Mouse (Mus musculus): ENCODE results near the gene Rasl11a. TPM values are rescaled to one million over a fixed set of nuclear protein-coding genes. Genes with fewer than 3 reads are reported as not detected.
"Not testable (repeated sequence)": the region's sequence is repeated elsewhere in the genome, so short reads cannot be mapped to it uniquely, and the experiment has no call there.

Rasl11a gene
- total and polyA plus RNA-seq, 2 experiments from 2014 or later, result 7.7 to 18.8 TPM

DNA sequence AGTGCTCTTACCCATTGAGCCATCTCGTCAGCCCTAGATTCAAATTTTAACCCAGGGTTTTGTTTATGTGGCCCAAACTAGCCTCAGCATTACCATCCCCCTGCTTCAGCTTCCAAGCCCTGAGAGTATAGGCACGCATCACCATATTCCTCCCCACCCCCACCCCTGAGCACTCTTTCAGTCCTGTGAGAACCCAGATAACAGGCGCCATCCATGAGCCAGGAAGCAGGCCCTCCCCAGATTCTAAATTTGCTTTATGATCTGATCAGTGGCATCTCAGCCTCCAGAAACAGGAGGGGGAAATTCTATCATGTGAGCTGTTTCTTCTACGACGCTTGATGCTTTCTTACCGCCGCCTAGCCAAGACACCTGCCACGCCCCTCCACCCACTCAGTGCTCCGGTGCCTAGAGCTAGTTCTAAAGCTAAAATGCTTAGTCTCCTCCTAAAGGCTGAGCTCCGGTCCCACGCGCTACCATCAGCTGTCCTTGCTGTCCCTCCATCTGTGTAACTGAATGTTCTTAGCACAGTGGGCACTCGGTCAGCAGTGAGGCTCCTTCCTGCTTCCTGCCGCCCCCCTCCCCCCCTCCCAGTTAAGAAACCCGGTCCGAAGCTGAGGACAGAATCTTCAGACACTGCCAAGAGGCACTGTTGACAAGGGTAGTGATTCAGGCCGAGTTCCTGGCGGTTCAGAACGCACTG, 22.5 kb downstream of the Rasl11a start:
- H3K9ac ChIP-seq (replicated peaks; ENCODE audit: low read depth, low read length), result no peak overlapping the region; the same call in 1 of the 2 replicates
- TF ChIP-seq EP300 (IDR thresholded peaks at IDR 0.05; ENCODE audit: low read depth), result no peak
- TF ChIP-seq CTCF (IDR thresholded peaks at IDR 0.05; ENCODE audit: low read depth), result no peak
- no peaks in the 10 kb centered on the region; the same call in 1 of the 2 replicates for H3K4me1 ChIP-seq (ENCODE audit: control insufficient read depth, insufficient read depth)
- 2% methylated on average over 18 of the region's 19 CpGs for WGBS
- H3K27me3 ChIP-seq (ENCODE audit: control insufficient read depth, insufficient read depth, low read length), result no peaks in the 10 kb centered on the region
- H3K4me3 ChIP-seq (ENCODE audit: low read depth, low read length), result peak overlapping the region; percentile 15
- H3K27ac ChIP-seq (ENCODE audit: low read depth), result peak overlapping the region; percentile 52; the same call in 1 of the 2 replicates
- H3K9me3 ChIP-seq (replicated peaks; ENCODE audit: control insufficient read depth, low read length), result no peaks in the 10 kb centered on the region
- DNase-seq (ENCODE audit: low spot score) (peak; percentile 19), ATAC-seq (ENCODE audit: insufficient read depth, low read depth) (peak; percentile 71)
- peak overlapping the region; percentile 58 for H3K4me2 ChIP-seq (ENCODE audit: low read depth, low read length)
- no peaks in the 10 kb centered on the region for H3K36me3 ChIP-seq (replicated peaks; ENCODE audit: control insufficient read depth, insufficient read depth, low read length)

DNA sequence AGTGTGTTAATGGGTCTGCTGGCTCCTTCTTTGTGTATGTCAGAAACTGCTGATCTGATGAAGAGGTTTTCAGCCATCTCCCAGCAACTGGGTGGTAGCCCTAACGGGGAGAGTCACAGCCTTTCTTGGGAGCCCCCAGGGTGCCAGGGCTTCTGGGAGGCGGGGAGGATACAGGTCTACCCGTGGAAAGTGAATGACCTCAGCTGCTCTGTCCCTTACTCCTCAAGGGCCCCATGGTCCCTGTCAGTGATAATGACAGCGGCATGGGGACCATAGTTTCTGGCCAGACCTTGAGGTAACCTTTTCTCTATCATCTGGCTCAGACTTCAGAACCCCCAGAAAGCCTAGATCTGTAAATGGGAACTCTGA, 23.1 kb downstream of the Rasl11a start:
- Histone ChIP-seq H3K4me1 (ENCODE audit: control insufficient read depth, insufficient read depth) (no peaks in the 10 kb centered on the region; the same call in 1 of the 2 replicates), H3K27ac (ENCODE audit: low read depth) (peak overlapping the region; percentile 52; the same call in 1 of the 2 replicates), H3K36me3 (replicated peaks; ENCODE audit: control insufficient read depth, insufficient read depth, low read length) (no peaks in the 10 kb centered on the region), H3K9ac (replicated peaks; ENCODE audit: low read depth, low read length) (no peak overlapping the region), H3K4me2 (ENCODE audit: low read depth, low read length) (peak overlapping the region; percentile 58; the same call in 1 of the 2 replicates), H3K27me3 (ENCODE audit: control insufficient read depth, insufficient read depth, low read length) (no peaks in the 10 kb centered on the region), H3K4me3 (ENCODE audit: low read depth, low read length) (0 out of 2 replicates have a peak overlapping the region, but pooled peaks have one; percentile 15), H3K9me3 (replicated peaks; ENCODE audit: control insufficient read depth, low read length) (no peaks in the 10 kb centered on the region)
- TF ChIP-seq EP300 (IDR thresholded peaks at IDR 0.05; ENCODE audit: low read depth), result no peak
- TF ChIP-seq CTCF (IDR thresholded peaks at IDR 0.05; ENCODE audit: low read depth), result no peak
- ATAC-seq (ENCODE audit: insufficient read depth, low read depth) (peak; percentile 11; the same call in 1 of the 2 replicates), DNase-seq (ENCODE audit: low spot score) (no peak)
- WGBS, result 6% methylated on average over 4 of the region's 4 CpGs

DNA sequence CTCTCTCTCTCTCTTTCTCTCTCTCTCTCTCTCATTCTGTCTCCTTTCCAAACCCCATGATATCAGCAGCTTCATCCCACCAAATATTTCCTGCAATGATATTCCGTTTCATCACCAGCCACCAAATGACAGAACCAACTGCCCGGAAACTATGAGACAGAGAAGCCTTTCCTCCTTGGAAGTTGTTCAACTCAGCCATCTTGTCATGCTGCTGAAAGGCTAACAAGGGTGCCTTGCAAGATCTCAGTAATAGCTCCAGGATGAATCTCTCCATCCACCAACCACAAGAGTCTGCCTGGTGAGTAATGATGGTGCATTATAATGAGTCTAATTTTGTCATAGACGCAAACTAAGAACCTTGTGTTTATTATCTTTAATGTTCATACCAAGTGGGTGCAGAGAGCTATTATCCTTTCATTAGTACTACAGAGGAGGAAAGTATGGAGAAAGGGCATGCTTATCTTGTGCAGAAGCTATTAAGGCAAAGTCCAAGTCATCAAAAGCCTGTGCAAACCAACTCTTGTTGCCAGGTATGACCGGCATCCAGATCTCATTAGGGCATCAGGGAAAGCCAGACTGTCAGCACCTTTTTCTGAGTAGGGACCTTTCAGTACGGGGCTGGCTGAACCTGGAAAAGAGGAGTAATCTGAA, 28.2 kb downstream of the Rasl11a start:
- DNase-seq (ENCODE audit: low spot score) (no peak), ATAC-seq (ENCODE audit: insufficient read depth, low read depth) (no peak)
- no peaks in the 10 kb centered on the region for H3K9me3 ChIP-seq (replicated peaks; ENCODE audit: control insufficient read depth, low read length)
- H3K4me3 ChIP-seq (ENCODE audit: low read depth, low read length), result no peak overlapping the region
- TF ChIP-seq CTCF (IDR thresholded peaks at IDR 0.05; ENCODE audit: low read depth) (no peak), EP300 (IDR thresholded peaks at IDR 0.05; ENCODE audit: low read depth) (no peak)
- no peak overlapping the region for H3K9ac ChIP-seq (replicated peaks; ENCODE audit: low read depth, low read length)
- no peak overlapping the region for H3K4me2 ChIP-seq (ENCODE audit: low read depth, low read length)
- no peak overlapping the region for H3K27ac ChIP-seq (ENCODE audit: low read depth)
- WGBS, result 60% methylated on average over 5 of the region's 5 CpGs
- no peaks in the 10 kb centered on the region for H3K4me1 ChIP-seq (ENCODE audit: control insufficient read depth, insufficient read depth)
- H3K27me3 ChIP-seq (ENCODE audit: control insufficient read depth, insufficient read depth, low read length), result no peaks in the 10 kb centered on the region
- H3K36me3 ChIP-seq (replicated peaks; ENCODE audit: control insufficient read depth, insufficient read depth, low read length), result no peaks in the 10 kb centered on the region

DNA sequence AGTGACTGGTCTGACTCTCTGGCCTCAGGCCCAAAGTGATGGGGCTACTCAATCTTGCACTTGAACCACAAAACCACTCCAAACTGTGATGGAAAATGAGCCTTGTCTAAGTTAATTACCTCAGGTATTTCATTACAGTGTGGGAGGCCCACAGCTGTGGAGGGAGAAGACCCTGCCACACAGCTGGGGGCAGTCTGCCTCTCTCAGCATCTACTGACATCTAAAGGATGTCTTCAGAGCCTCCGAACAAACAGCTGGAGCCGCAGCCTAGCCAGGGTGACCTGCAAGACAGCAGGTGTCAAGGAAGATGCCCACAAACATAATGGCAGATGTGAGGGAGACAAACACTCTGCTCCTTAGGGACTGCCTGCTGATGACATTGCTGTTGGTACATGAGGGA, 31.2 kb downstream of the Rasl11a start:
- 0 out of 2 replicates have a peak, but pooled peaks cover 6% of the 10 kb centered on the region for H3K27me3 ChIP-seq (ENCODE audit: control insufficient read depth, insufficient read depth, low read length)
- no peak for ATAC-seq (ENCODE audit: insufficient read depth, low read depth)
- H3K4me1 ChIP-seq (ENCODE audit: control insufficient read depth, insufficient read depth), result no peaks in the 10 kb centered on the region
- TF ChIP-seq CTCF (IDR thresholded peaks at IDR 0.05; ENCODE audit: low read depth) (no peak), EP300 (IDR thresholded peaks at IDR 0.05; ENCODE audit: low read depth) (no peak)
- no peak overlapping the region for H3K9ac ChIP-seq (replicated peaks; ENCODE audit: low read depth, low read length)
- no peak overlapping the region for H3K27ac ChIP-seq (ENCODE audit: low read depth)
- H3K4me3 ChIP-seq (ENCODE audit: low read depth, low read length), result no peak overlapping the region
- DNase-seq (ENCODE audit: low spot score), result no peak
- 80% methylated on average over 2 of the region's 2 CpGs for WGBS
- no peaks in the 10 kb centered on the region for H3K9me3 ChIP-seq (replicated peaks; ENCODE audit: control insufficient read depth, low read length)
- H3K4me2 ChIP-seq (ENCODE audit: low read depth, low read length), result no peak overlapping the region
- no peaks in the 10 kb centered on the region for H3K36me3 ChIP-seq (replicated peaks; ENCODE audit: control insufficient read depth, insufficient read depth, low read length)

DNA sequence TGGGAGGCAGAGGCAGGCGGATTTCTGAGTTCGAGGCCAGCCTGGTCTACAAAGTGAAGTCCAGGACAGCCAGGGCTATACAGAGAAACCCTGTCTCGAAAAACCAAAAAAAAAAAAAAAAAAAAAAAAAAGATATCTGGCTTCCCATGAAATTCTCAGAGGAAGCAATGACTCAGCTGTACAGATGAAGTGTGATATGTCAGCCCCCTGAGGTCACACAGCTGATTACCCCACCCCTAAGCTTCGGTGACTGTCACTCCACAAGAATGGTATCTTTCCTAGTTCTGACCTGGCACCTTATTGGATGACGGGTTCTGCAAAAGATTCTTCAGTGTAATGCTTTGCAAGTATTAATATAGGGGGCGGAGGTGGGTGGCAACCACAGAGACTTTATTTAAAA, 33.0 kb downstream of the Rasl11a start:
- not testable (repeated sequence) for H3K4me2 ChIP-seq (ENCODE audit: low read depth, low read length); H3K27ac ChIP-seq (ENCODE audit: low read depth); H3K27me3 ChIP-seq (ENCODE audit: control insufficient read depth, insufficient read depth, low read length); ATAC-seq (ENCODE audit: insufficient read depth, low read depth); H3K4me1 ChIP-seq (ENCODE audit: control insufficient read depth, insufficient read depth); H3K4me3 ChIP-seq (ENCODE audit: low read depth, low read length); H3K36me3 ChIP-seq (replicated peaks; ENCODE audit: control insufficient read depth, insufficient read depth, low read length); H3K9me3 ChIP-seq (replicated peaks; ENCODE audit: control insufficient read depth, low read length); H3K9ac ChIP-seq (replicated peaks; ENCODE audit: low read depth, low read length); DNase-seq (ENCODE audit: low spot score)
- 68% methylated on average over 4 of the region's 6 CpGs for WGBS

All from heart, postnatal 0 days (tissue).